Mouse (Mus musculus) limb, embryonic 11.5 days (tissue): ENCODE results near the gene Orai3. TPM values are rescaled to one million over a fixed set of nuclear protein-coding genes. Genes with fewer than 3 reads are reported as not detected.

Source experiments
- ATAC-seq: fragments of 200-750 bp; cut with Nextera tagmentation; 2 replicates; pipeline ENCODE4 v1.8.0; 2017; ENCODE audit warnings: low read depth; ENCODE audit not compliant: insufficient number of reproducible peaks, low FRiP score, low TSS enrichment
- DNase-seq: peaks from one replicate; pipeline ENCODE4 v3.0.0-alpha.2; 2015; ENCODE audit warnings: low spot score
- H3K27ac ChIP-seq: fragments of 300-500 bp; sonication (generic); replicated peaks from 2 replicates; pipeline ENCODE4 v1.5.1; 2014; ENCODE audit warnings: low read depth, mild to moderate bottlenecking, low read length
- H3K27me3 ChIP-seq: fragments of 300-500 bp; sonication (generic); 2 replicates; pipeline ENCODE4 v1.6.1; 2014; ENCODE audit warnings: mild to moderate bottlenecking, low read length, mixed read lengths; ENCODE audit not compliant: control insufficient read depth, insufficient read depth
- H3K36me3 ChIP-seq: fragments of 300-500 bp; sonication (generic); 2 replicates; pipeline ENCODE4 v1.6.1; 2014; ENCODE audit warnings: mild to moderate bottlenecking, low read length, moderate library complexity, mixed read lengths; ENCODE audit not compliant: control insufficient read depth, insufficient read depth
- H3K4me1 ChIP-seq: fragments of 300-500 bp; sonication (generic); 2 replicates; pipeline ENCODE4 v1.6.1; 2014; ENCODE audit warnings: low read length, mixed read lengths; ENCODE audit not compliant: control insufficient read depth, insufficient read depth
- H3K4me2 ChIP-seq: fragments of 300-500 bp; sonication (generic); 2 replicates; pipeline ENCODE4 v1.6.1; 2014; ENCODE audit warnings: low read depth, mild to moderate bottlenecking, moderate library complexity; ENCODE audit not compliant: severe bottlenecking
- H3K4me3 ChIP-seq: fragments of 300-500 bp; sonication (generic); 2 replicates; pipeline ENCODE4 v1.5.1; 2014; ENCODE audit warnings: low read depth, low read length
- H3K9ac ChIP-seq: fragments of 300-500 bp; sonication (generic); 2 replicates; pipeline ENCODE4 v1.6.1; 2014; ENCODE audit warnings: mild to moderate bottlenecking, low read length
- H3K9me3 ChIP-seq: fragments of 300-500 bp; sonication (generic); 2 replicates; pipeline ENCODE4 v1.6.1; 2016; ENCODE audit warnings: low read length; ENCODE audit not compliant: control insufficient read depth
- WGBS: fragments of 180-500 bp; shearing (Covaris S2); extraction: QIAGEN DNeasy Blood & Tissue Kit; methylation state at CpG from one replicate; pipeline ENCODE4 v1.1.7; 2014; 5-methylcytosine and 5-hydroxymethylcytosine counted together
- polyA plus RNA-seq: library from polyadenylated mRNA; unstranded; fragments of >200 nt; fragmentation: Nextera tagmentation; extraction: Ambion mirVana; gene quantifications from 2 replicates; pipeline ENCODE4 v1.2.1, GENCODE M21; 2014

Gene Orai3
- polyA plus RNA-seq, 1 experiment from 2014 or later, result 12.3 TPM

GRCm38 (mm10) chr7:127817053-127817452, 47.4 kb downstream of the Orai3 start:
- H3K4me1 ChIP-seq, result no peaks in the 10 kb centered on the region
- H3K36me3 ChIP-seq, result no peaks in the 10 kb centered on the region
- no peaks in the 10 kb centered on the region for H3K9me3 ChIP-seq
- no peak overlapping the region for H3K4me3 ChIP-seq
- 82% methylated on average over 7 of the region's 7 CpGs for WGBS
- no peak overlapping the region for H3K27ac ChIP-seq
- no peak for DNase-seq
- H3K9ac ChIP-seq, result no peak overlapping the region
- no peaks in the 10 kb centered on the region for H3K27me3 ChIP-seq
- no peak overlapping the region for H3K4me2 ChIP-seq
- ATAC-seq, result no peak

GRCm38 (mm10) chr7:127817776-127818175, 48.2 kb downstream of the Orai3 start:
- Histone ChIP-seq H3K4me2 (no peak overlapping the region), H3K4me3 (no peak overlapping the region), H3K36me3 (no peaks in the 10 kb centered on the region), H3K9me3 (no peaks in the 10 kb centered on the region), H3K27me3 (no peaks in the 10 kb centered on the region), H3K27ac (no peak overlapping the region), H3K9ac (no peak overlapping the region), H3K4me1 (peaks cover 4% of the 10 kb centered on the region)
- no peak for ATAC-seq
- no peak for DNase-seq
- 89% methylated on average over 5 of the region's 5 CpGs for WGBS

- ATAC-seq, result no peak
- H3K4me1 ChIP-seq, result peaks cover 18% of the 10 kb centered on the region
- 65% methylated on average over 13 of the region's 13 CpGs for WGBS
- no peak overlapping the region for H3K9ac ChIP-seq
- DNase-seq, result no peak
- no peak overlapping the region for H3K4me3 ChIP-seq
- no peaks in the 10 kb centered on the region for H3K27me3 ChIP-seq
- no peak overlapping the region for H3K4me2 ChIP-seq
- H3K9me3 ChIP-seq, result no peaks in the 10 kb centered on the region
- H3K27ac ChIP-seq, result no peak overlapping the region
- H3K36me3 ChIP-seq, result no peaks in the 10 kb centered on the region
Observed at GRCm38 (mm10) chr7:127820836-127821509, 51.4 kb downstream of the Orai3 start.

GRCm38 (mm10) chr7:127822494-127822893, 52.9 kb downstream of the Orai3 start:
- WGBS, result 86% methylated on average over 3 of the region's 3 CpGs

GRCm38 (mm10) chr7:127823236-127824171, 53.9 kb downstream of the Orai3 start:
- Histone ChIP-seq H3K9ac (peak overlapping the region; percentile 61), H3K27ac (no peak overlapping the region), H3K36me3 (no peaks in the 10 kb centered on the region), H3K4me1 (peaks cover 18% of the 10 kb centered on the region), H3K27me3 (no peaks in the 10 kb centered on the region), H3K9me3 (no peaks in the 10 kb centered on the region), H3K4me2 (peak overlapping the region; percentile 66), H3K4me3 (peak overlapping the region; percentile 57)
- WGBS, result 70% methylated on average over 11 of the region's 11 CpGs
- no peak for DNase-seq
- peak; percentile 15; the same call in 1 of the 2 replicates for ATAC-seq

More at GRCm38 (mm10) chr7:127822494-127822893, 52.9 kb downstream of the Orai3 start:
- DNase-seq, result no peak
- ATAC-seq, result no peak
- Histone ChIP-seq H3K4me2 (no peak overlapping the region), H3K4me1 (peaks cover 18% of the 10 kb centered on the region), H3K27me3 (no peaks in the 10 kb centered on the region), H3K4me3 (no peak overlapping the region), H3K9me3 (no peaks in the 10 kb centered on the region), H3K9ac (no peak overlapping the region), H3K36me3 (no peaks in the 10 kb centered on the region), H3K27ac (no peak overlapping the region)

- Histone ChIP-seq H3K4me3 (peak within 1 kb of the TSS; percentile 57), H3K9me3 (no peaks in the 10 kb centered on the region), H3K4me2 (peak within 1 kb of the TSS; percentile 66), H3K27me3 (no peaks in the 10 kb centered on the region), H3K27ac (no peak within 1 kb of the TSS), H3K36me3 (no peaks in the 10 kb centered on the region), H3K9ac (peak within 1 kb of the TSS; percentile 61), H3K4me1 (peaks cover 18% of the 10 kb centered on the region)
- 4% methylated on average over 32 of the region's 38 CpGs for WGBS
- DNase-seq, result peak; percentile 71
- peak; percentile 45 for ATAC-seq
Observed at GRCm38 (mm10) chr7:127824176-127824871, 54.7 kb downstream of the Orai3 start, which contains the start of the genes Stx4a and Stx1b. Gene Stx4a, plus strand, starts transcription at chr7:127824294. Gene Stx1b, minus strand, starts transcription at chr7:127824549.

Other genes starting within 250 kb of the Orai3 start
- gene Tmem265, start 208.4 kb upstream of the Orai3 start, polyA plus RNA-seq, result 4.7 and 9.9 TPM in 2 replicates
- 45.7 and 48.8 TPM in 2 replicates for gene Phkg2, start 196.5 kb upstream of the Orai3 start, polyA plus RNA-seq
- gene Ccdc189, start 181.2 kb upstream of the Orai3 start, polyA plus RNA-seq, result 11.5 and 12.3 TPM in 2 replicates
- 44.3 and 49.1 TPM in 2 replicates for gene Rnf40, start 181.0 kb upstream of the Orai3 start, polyA plus RNA-seq
- gene Zfp629, start 154.0 kb upstream of the Orai3 start, polyA plus RNA-seq, result 28.0 and 31.8 TPM in 2 replicates
- gene Bcl7c, start 60.9 kb upstream of the Orai3 start, polyA plus RNA-seq, result 83.9 and 85.5 TPM in 2 replicates
- 19.6 and 21.4 TPM in 2 replicates for gene Ctf1, start 57.1 kb upstream of the Orai3 start, polyA plus RNA-seq
- gene Ctf2, start 37.6 kb upstream of the Orai3 start, polyA plus RNA-seq, result 0.32 and 0.70 TPM in 2 replicates
- gene Fbxl19, start 25.3 kb upstream of the Orai3 start, polyA plus RNA-seq, result 9.8 and 10.9 TPM in 2 replicates
- 31.5 and 38.0 TPM in 2 replicates for gene Setd1a, start 6.9 kb downstream of the Orai3 start, polyA plus RNA-seq
- not detected in 2 replicates for gene Gm49388, start 15.8 kb downstream of the Orai3 start, polyA plus RNA-seq
- 7.0 and 8.0 TPM in 2 replicates for gene Hsd3b7, start 30.8 kb downstream of the Orai3 start, polyA plus RNA-seq
- 16.0 and 17.3 TPM in 2 replicates for gene Stx4a, start 54.5 kb downstream of the Orai3 start, polyA plus RNA-seq
- gene Stx1b, start 54.7 kb downstream of the Orai3 start, polyA plus RNA-seq, result 6.7 and 8.0 TPM in 2 replicates
- 15.8 and 21.2 TPM in 2 replicates for gene Zfp646, start 106.4 kb downstream of the Orai3 start, polyA plus RNA-seq
- 27.7 and 28.9 TPM in 2 replicates for gene Zfp668, start 107.0 kb downstream of the Orai3 start, polyA plus RNA-seq
- 0.85 and 0.92 TPM in 2 replicates for gene Prss53, start 121.2 kb downstream of the Orai3 start, polyA plus RNA-seq
- not detected in 2 replicates for gene Gm21974, start 125.6 kb downstream of the Orai3 start, polyA plus RNA-seq
- gene Vkorc1, start 125.8 kb downstream of the Orai3 start, polyA plus RNA-seq, result 63.1 and 66.6 TPM in 2 replicates
- 124 TPM in 2 replicates for gene Bckdk, start 134.3 kb downstream of the Orai3 start, polyA plus RNA-seq
- gene Kat8, start 142.7 kb downstream of the Orai3 start, polyA plus RNA-seq, result 48.2 and 53.7 TPM in 2 replicates
- 4.0 and 5.0 TPM in 2 replicates for gene Prss8, start 160.3 kb downstream of the Orai3 start, polyA plus RNA-seq
- 11.5 and 13.3 TPM in 2 replicates for gene Prss36, start 176.9 kb downstream of the Orai3 start, polyA plus RNA-seq
- 62.7 and 63.1 TPM in 2 replicates for gene Fus, start 197.6 kb downstream of the Orai3 start, polyA plus RNA-seq
- gene Pycard, start 224.1 kb downstream of the Orai3 start, polyA plus RNA-seq, result 6.7 and 6.9 TPM in 2 replicates
- 0.10 and 0.20 TPM in 2 replicates for gene Trim72, start 234.1 kb downstream of the Orai3 start, polyA plus RNA-seq